Mouse (Mus musculus): ENCODE measurements around the gene Gstp3. TPM values are rescaled to one million over a fixed set of nuclear protein-coding genes. Genes with fewer than 3 reads are reported as not detected.

Gstp3 gene
- 0.23 TPM in 1 of 2 replicates, not detected in the other for polyA plus RNA-seq (2016; fragmentation: Nextera tagmentation; extraction: Ambion mirVana)

GRCm38 (mm10) chr19:4059069-4059740 is at the start of gene Gstp3:
Gene Gstp3, minus strand, starts transcription at chr19:4059569.
- Histone ChIP-seq H3K27ac (replicated peaks) (no peak within 1 kb of the TSS), H3K4me3 (no peak within 1 kb of the TSS), H3K9me3 (replicated peaks) (no peaks in the 10 kb centered on the region), H3K4me1 (peaks cover 12% of the 10 kb centered on the region), H3K36me3 (no peaks in the 10 kb centered on the region), H3K27me3 (ENCODE audit: low read depth, poor library complexity, severe bottlenecking) (no peaks in the 10 kb centered on the region)
- 86% methylated on average over 15 of the region's 15 CpGs for WGBS
- no peak for DNase-seq (ENCODE audit: low spot score)

- no peaks in the 10 kb centered on the region; the same call in 1 of the 2 replicates for H3K9me3 ChIP-seq (replicated peaks)
- H3K27ac ChIP-seq (replicated peaks), result no peak overlapping the region
- no peak for DNase-seq (ENCODE audit: low spot score)
- H3K4me3 ChIP-seq, result no peak overlapping the region
- H3K27me3 ChIP-seq (ENCODE audit: low read depth, poor library complexity, severe bottlenecking), result peaks cover under 1% of the 10 kb centered on the region; the same call in 1 of the 2 replicates
- H3K36me3 ChIP-seq, result peaks cover 45% of the 10 kb centered on the region
- 89% methylated on average over 9 of the region's 9 CpGs for WGBS
- no peaks in the 10 kb centered on the region for H3K4me1 ChIP-seq
Observed at GRCm38 (mm10) chr19:4108535-4108934, 49.2 kb upstream of the Gstp3 start.

- H3K36me3 ChIP-seq, result peaks cover 32% of the 10 kb centered on the region
Observed at GRCm38 (mm10) chr19:4106654-4107053, 47.3 kb upstream of the Gstp3 start.

GRCm38 (mm10) chr19:4104675-4105194 is 45.4 kb upstream of the Gstp3 start:
- DNase-seq (ENCODE audit: low spot score), result no peak
- H3K4me3 ChIP-seq, result no peak overlapping the region
- H3K4me1 ChIP-seq, result peaks cover 24% of the 10 kb centered on the region
- no peak overlapping the region for H3K27ac ChIP-seq (replicated peaks)
- WGBS, result 92% methylated on average over 16 of the region's 16 CpGs
- H3K27me3 ChIP-seq (ENCODE audit: low read depth, poor library complexity, severe bottlenecking), result peaks cover 38% of the 10 kb centered on the region
- H3K36me3 ChIP-seq, result peaks cover 21% of the 10 kb centered on the region
- no peaks in the 10 kb centered on the region; the same call in 1 of the 2 replicates for H3K9me3 ChIP-seq (replicated peaks)

More at GRCm38 (mm10) chr19:4106654-4107053, 47.3 kb upstream of the Gstp3 start:
- no peak for DNase-seq (ENCODE audit: low spot score)
- WGBS, result 95% methylated on average over 14 of the region's 14 CpGs
- Histone ChIP-seq H3K9me3 (replicated peaks) (no peaks in the 10 kb centered on the region; the same call in 1 of the 2 replicates), H3K27ac (replicated peaks) (no peak overlapping the region), H3K4me3 (no peak overlapping the region), H3K4me1 (peaks cover 4% of the 10 kb centered on the region), H3K27me3 (ENCODE audit: low read depth, poor library complexity, severe bottlenecking) (peaks cover 19% of the 10 kb centered on the region)

- Histone ChIP-seq H3K36me3 (peaks cover 21% of the 10 kb centered on the region), H3K9me3 (replicated peaks) (no peaks in the 10 kb centered on the region; the same call in 1 of the 2 replicates), H3K4me1 (peaks cover 33% of the 10 kb centered on the region), H3K27me3 (ENCODE audit: low read depth, poor library complexity, severe bottlenecking) (peaks cover 46% of the 10 kb centered on the region), H3K27ac (replicated peaks) (no peak overlapping the region), H3K4me3 (no peak overlapping the region)
- no peak for DNase-seq (ENCODE audit: low spot score)
- WGBS, result 85% methylated on average over 3 of the region's 3 CpGs
Observed at GRCm38 (mm10) chr19:4103792-4104191, 44.4 kb upstream of the Gstp3 start.

- WGBS, result 93% methylated on average over 18 of the region's 18 CpGs
- H3K27me3 ChIP-seq (ENCODE audit: low read depth, poor library complexity, severe bottlenecking), result peaks cover 46% of the 10 kb centered on the region
Observed at GRCm38 (mm10) chr19:4103294-4103693, 43.9 kb upstream of the Gstp3 start.

GRCm38 (mm10) chr19:4102626-4103025 is 43.3 kb upstream of the Gstp3 start:
- DNase-seq (ENCODE audit: low spot score), result no peak
- Histone ChIP-seq H3K27me3 (ENCODE audit: low read depth, poor library complexity, severe bottlenecking) (peaks cover 46% of the 10 kb centered on the region), H3K9me3 (replicated peaks) (no peaks in the 10 kb centered on the region; the same call in 1 of the 2 replicates), H3K4me3 (no peak overlapping the region), H3K27ac (replicated peaks) (no peak overlapping the region), H3K4me1 (peaks cover 45% of the 10 kb centered on the region), H3K36me3 (peaks cover 20% of the 10 kb centered on the region)
- WGBS, result 93% methylated on average over 12 of the region's 12 CpGs

More at GRCm38 (mm10) chr19:4103294-4103693, 43.9 kb upstream of the Gstp3 start:
- Histone ChIP-seq H3K9me3 (replicated peaks) (no peaks in the 10 kb centered on the region; the same call in 1 of the 2 replicates), H3K36me3 (peaks cover 21% of the 10 kb centered on the region), H3K4me3 (no peak overlapping the region), H3K27ac (replicated peaks) (no peak overlapping the region), H3K4me1 (peaks cover 38% of the 10 kb centered on the region)
- no peak for DNase-seq (ENCODE audit: low spot score)

- peak overlapping the region; percentile 70; the same call in 1 of the 2 replicates for H3K4me3 ChIP-seq
- no peak overlapping the region for H3K27ac ChIP-seq (replicated peaks)
- no peaks in the 10 kb centered on the region; the same call in 1 of the 2 replicates for H3K9me3 ChIP-seq (replicated peaks)
- peaks cover 50% of the 10 kb centered on the region for H3K4me1 ChIP-seq
- 82% methylated on average over 2 of the region's 2 CpGs for WGBS
- H3K36me3 ChIP-seq, result peaks cover 19% of the 10 kb centered on the region
- peaks cover 46% of the 10 kb centered on the region for H3K27me3 ChIP-seq (ENCODE audit: low read depth, poor library complexity, severe bottlenecking)
- DNase-seq (ENCODE audit: low spot score), result no peak
Observed at GRCm38 (mm10) chr19:4102049-4102448, 42.7 kb upstream of the Gstp3 start.

- Histone ChIP-seq H3K36me3 (peaks cover 19% of the 10 kb centered on the region), H3K27me3 (ENCODE audit: low read depth, poor library complexity, severe bottlenecking) (peaks cover 46% of the 10 kb centered on the region), H3K4me1 (peaks cover 53% of the 10 kb centered on the region), H3K27ac (replicated peaks) (peak overlapping the region; percentile 78), H3K9me3 (replicated peaks) (no peaks in the 10 kb centered on the region; the same call in 1 of the 2 replicates), H3K4me3 (peak overlapping the region; percentile 70)
- WGBS, result 55% methylated on average over 6 of the region's 6 CpGs
- no peak for DNase-seq (ENCODE audit: low spot score)
Observed at GRCm38 (mm10) chr19:4101466-4101865, 42.1 kb upstream of the Gstp3 start.

GRCm38 (mm10) chr19:4100718-4101261 is 41.4 kb upstream of the Gstp3 start:
- peaks cover 19% of the 10 kb centered on the region for H3K36me3 ChIP-seq
- under 1% methylated on average over 52 of the region's 52 CpGs for WGBS
- DNase-seq (ENCODE audit: low spot score), result peak; percentile 72
- H3K27me3 ChIP-seq (ENCODE audit: low read depth, poor library complexity, severe bottlenecking), result peaks cover 46% of the 10 kb centered on the region
- peaks cover 60% of the 10 kb centered on the region for H3K4me1 ChIP-seq
- peak overlapping the region; percentile 70 for H3K4me3 ChIP-seq
- peak overlapping the region; percentile 78 for H3K27ac ChIP-seq (replicated peaks)
- H3K9me3 ChIP-seq (replicated peaks), result no peaks in the 10 kb centered on the region; the same call in 1 of the 2 replicates

GRCm38 (mm10) chr19:4099837-4100717 is 40.7 kb upstream of the Gstp3 start, which contains the start of gene Pitpnm1:
Gene Pitpnm1, plus strand, starts transcription at chr19:4099998.
- H3K4me1 ChIP-seq, result peaks cover 60% of the 10 kb centered on the region
- H3K27me3 ChIP-seq (ENCODE audit: low read depth, poor library complexity, severe bottlenecking), result peaks cover 46% of the 10 kb centered on the region
- H3K9me3 ChIP-seq (replicated peaks), result no peaks in the 10 kb centered on the region; the same call in 1 of the 2 replicates
- peaks cover 12% of the 10 kb centered on the region for H3K36me3 ChIP-seq
- peak within 1 kb of the TSS; percentile 78 for H3K27ac ChIP-seq (replicated peaks)
- WGBS, result under 1% methylated on average over 53 of the region's 53 CpGs
- DNase-seq (ENCODE audit: low spot score), result peak; percentile 64
- peak within 1 kb of the TSS; percentile 70 for H3K4me3 ChIP-seq

- Histone ChIP-seq H3K4me1 (peaks cover 60% of the 10 kb centered on the region), H3K27me3 (ENCODE audit: low read depth, poor library complexity, severe bottlenecking) (peaks cover 46% of the 10 kb centered on the region), H3K4me3 (peak overlapping the region; percentile 70), H3K27ac (replicated peaks) (no peak overlapping the region), H3K36me3 (peaks cover 5% of the 10 kb centered on the region; the same call in 1 of the 2 replicates), H3K9me3 (replicated peaks) (no peaks in the 10 kb centered on the region; the same call in 1 of the 2 replicates)
- peak; percentile 87 for DNase-seq (ENCODE audit: low spot score)
- 11% methylated on average over 9 of the region's 9 CpGs for WGBS
Observed at GRCm38 (mm10) chr19:4099056-4099455, 39.7 kb upstream of the Gstp3 start.
